Mouse (Mus musculus) liver, postnatal 0 days (tissue): ENCODE data around the gene Olfr709-ps1.

Experiments used
- CTCF ChIP-seq: sonication (generic); IDR thresholded peaks from 2 replicates; pipeline ENCODE4 v1.5.1; 2016; ENCODE audit warnings: antibody characterized with exemption, low read depth
- EP300 ChIP-seq: IDR thresholded peaks from 2 replicates; pipeline ENCODE4 v1.6.1; 2016; ENCODE audit warnings: antibody characterized with exemption, low read depth, mild to moderate bottlenecking

DNA sequence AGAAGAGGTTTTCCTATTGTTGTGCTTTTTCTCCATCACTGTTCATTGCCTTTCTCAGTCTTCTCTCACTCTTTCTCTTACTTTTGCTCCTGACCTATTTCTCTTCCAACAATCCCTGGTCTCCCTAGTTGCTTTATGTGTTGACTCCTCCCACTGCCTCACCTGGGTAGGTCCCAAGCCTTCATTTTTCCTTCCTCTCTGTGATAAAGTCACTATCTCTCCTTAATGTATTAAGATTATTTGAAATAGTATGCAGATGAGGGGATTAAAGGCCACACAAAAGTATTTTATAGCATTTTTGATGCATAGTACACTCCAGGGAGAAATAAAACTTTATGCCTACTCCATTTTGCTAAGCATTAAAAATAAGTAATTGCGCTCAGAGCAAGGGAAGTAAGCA lies 31.8 kb upstream of the Olfr709-ps1 start, which contains the start of gene Olfr6:
- TF ChIP-seq EP300 (no peak), CTCF (no peak)
